Mouse (Mus musculus): Measurements from ENCODE around the gene Slc25a42. TPM values are rescaled to one million over a fixed set of nuclear protein-coding genes. Genes with fewer than 3 reads are reported as not detected.

Slc25a42 gene
- polyA plus RNA-seq, 1 experiment from 2014 or later, result 2.2 TPM

Other genes with a start within 250 kb of the Slc25a42 start
- 48.0 and 48.7 TPM in 2 replicates for gene Gatad2a, start 215.9 kb downstream of the Slc25a42 start, polyA plus RNA-seq (2016; fragmentation: Nextera tagmentation; extraction: Ambion mirVana)
- gene Mau2, start 169.6 kb downstream of the Slc25a42 start, polyA plus RNA-seq (2016; fragmentation: Nextera tagmentation; extraction: Ambion mirVana), result 57.2 and 67.4 TPM in 2 replicates
- gene Sugp1, start 169.5 kb downstream of the Slc25a42 start, polyA plus RNA-seq (2016; fragmentation: Nextera tagmentation; extraction: Ambion mirVana), result 51.9 and 57.7 TPM in 2 replicates
- gene Tm6sf2, start 139.4 kb downstream of the Slc25a42 start, polyA plus RNA-seq (2016; fragmentation: Nextera tagmentation; extraction: Ambion mirVana), result 0.69 and 1.1 TPM in 2 replicates
- 0.06 and 0.22 TPM in 2 replicates for gene Hapln4, start 128.8 kb downstream of the Slc25a42 start, polyA plus RNA-seq (2016; fragmentation: Nextera tagmentation; extraction: Ambion mirVana)
- gene Ncan, start 91.4 kb downstream of the Slc25a42 start, polyA plus RNA-seq (2016; fragmentation: Nextera tagmentation; extraction: Ambion mirVana), result 14.4 and 44.7 TPM in 2 replicates
- gene Nr2c2ap, start 81.0 kb downstream of the Slc25a42 start, polyA plus RNA-seq (2016; fragmentation: Nextera tagmentation; extraction: Ambion mirVana), result 28.4 and 30.7 TPM in 2 replicates
- gene Rfxank, start 73.2 kb downstream of the Slc25a42 start, polyA plus RNA-seq (2016; fragmentation: Nextera tagmentation; extraction: Ambion mirVana), result 16.1 and 18.1 TPM in 2 replicates
- gene Borcs8, start 72.8 kb downstream of the Slc25a42 start, polyA plus RNA-seq (2016; fragmentation: Nextera tagmentation; extraction: Ambion mirVana), result 38.2 and 41.3 TPM in 2 replicates
- gene Mef2b, start 72.6 kb downstream of the Slc25a42 start, polyA plus RNA-seq (2016; fragmentation: Nextera tagmentation; extraction: Ambion mirVana), result 0.46 and 0.86 TPM in 2 replicates
- gene Tmem161a, start 39.9 kb downstream of the Slc25a42 start, polyA plus RNA-seq (2016; fragmentation: Nextera tagmentation; extraction: Ambion mirVana), result 66.1 and 73.4 TPM in 2 replicates
- 57.6 and 62.4 TPM in 2 replicates for gene Sugp2, start 21.9 kb upstream of the Slc25a42 start, polyA plus RNA-seq (2016; fragmentation: Nextera tagmentation; extraction: Ambion mirVana)
- 35.7 and 38.8 TPM in 2 replicates for gene Armc6, start 22.2 kb upstream of the Slc25a42 start, polyA plus RNA-seq (2016; fragmentation: Nextera tagmentation; extraction: Ambion mirVana)
- 102 and 111 TPM in 2 replicates for gene Homer3, start 70.5 kb upstream of the Slc25a42 start, polyA plus RNA-seq (2016; fragmentation: Nextera tagmentation; extraction: Ambion mirVana)
- 56.4 and 57.4 TPM in 2 replicates for gene Ddx49, start 90.2 kb upstream of the Slc25a42 start, polyA plus RNA-seq (2016; fragmentation: Nextera tagmentation; extraction: Ambion mirVana)
- 308 and 311 TPM in 2 replicates for gene Cope, start 90.2 kb upstream of the Slc25a42 start, polyA plus RNA-seq (2016; fragmentation: Nextera tagmentation; extraction: Ambion mirVana)
- 4.6 and 5.3 TPM in 2 replicates for gene Cers1, start 103.5 kb upstream of the Slc25a42 start, polyA plus RNA-seq (2016; fragmentation: Nextera tagmentation; extraction: Ambion mirVana)
- 3.8 and 5.7 TPM in 2 replicates for gene Gdf1, start 117.5 kb upstream of the Slc25a42 start, polyA plus RNA-seq (2016; fragmentation: Nextera tagmentation; extraction: Ambion mirVana)
- gene Upf1, start 141.0 kb upstream of the Slc25a42 start, polyA plus RNA-seq (2016; fragmentation: Nextera tagmentation; extraction: Ambion mirVana), result 16.8 and 19.1 TPM in 2 replicates
- 0.37 and 0.39 TPM in 2 replicates for gene Comp, start 161.3 kb upstream of the Slc25a42 start, polyA plus RNA-seq (2016; fragmentation: Nextera tagmentation; extraction: Ambion mirVana)
- gene Crtc1, start 227.3 kb upstream of the Slc25a42 start, polyA plus RNA-seq (2016; fragmentation: Nextera tagmentation; extraction: Ambion mirVana), result 12.9 and 16.5 TPM in 2 replicates

Data from midbrain, embryonic 10.5 days (tissue).